Mouse (Mus musculus) kidney, embryonic 16.5 days (tissue): Measurements from ENCODE around the gene Npas2. TPM values are rescaled to one million over a fixed set of nuclear protein-coding genes. Genes with fewer than 3 reads are reported as not detected.

Experiments used
- ATAC-seq: fragments of 200-750 bp; cut with Nextera tagmentation; 2 replicates; pipeline ENCODE4 v1.8.0; 2017; ENCODE audit warnings: moderate TSS enrichment; ENCODE audit not compliant: low FRiP score, low TSS enrichment
- H3K27ac ChIP-seq: fragments of 300-500 bp; sonication (generic); 2 replicates; pipeline ENCODE4 v1.5.1; 2014; ENCODE audit warnings: low read length
- H3K27me3 ChIP-seq: fragments of 300-500 bp; sonication (generic); 2 replicates; pipeline ENCODE4 v1.6.1; 2014; ENCODE audit warnings: low read length, control low read depth, mixed read lengths; ENCODE audit not compliant: insufficient read depth
- H3K36me3 ChIP-seq: fragments of 300-500 bp; sonication (generic); 2 replicates; pipeline ENCODE4 v1.6.1; 2014; ENCODE audit warnings: low read length, control low read depth, mixed read lengths; ENCODE audit not compliant: insufficient read depth
- H3K4me1 ChIP-seq: fragments of 300-500 bp; sonication (generic); 2 replicates; pipeline ENCODE4 v1.6.1; 2014; ENCODE audit warnings: low read length, control low read depth, mixed read lengths; ENCODE audit not compliant: insufficient read depth
- H3K4me2 ChIP-seq: fragments of 300-500 bp; sonication (generic); replicated peaks from 2 replicates; pipeline ENCODE4 v1.6.1; 2014; ENCODE audit warnings: low read depth, low read length
- H3K4me3 ChIP-seq: fragments of 300-500 bp; sonication (generic); 2 replicates; pipeline ENCODE4 v1.5.1; 2014; ENCODE audit warnings: mild to moderate bottlenecking, low read length
- H3K9ac ChIP-seq: fragments of 300-500 bp; sonication (generic); replicated peaks from 2 replicates; pipeline ENCODE4 v1.6.1; 2014; ENCODE audit warnings: low read length
- H3K9me3 ChIP-seq: fragments of 300-500 bp; sonication (generic); 2 replicates; pipeline ENCODE4 v1.6.1; 2016; ENCODE audit warnings: low read length, control low read depth
- WGBS: fragments of 180-500 bp; shearing (Covaris S2); extraction: QIAGEN DNeasy Blood & Tissue Kit; methylation state at CpG from one replicate; pipeline ENCODE4 v1.1.7; 2014; 5-methylcytosine and 5-hydroxymethylcytosine counted together
- polyA plus RNA-seq: library from polyadenylated mRNA; unstranded; fragments of >200 nt; fragmentation: Nextera tagmentation; extraction: Ambion mirVana; gene quantifications from 2 replicates; pipeline ENCODE4 v1.2.1, GENCODE M21; 2015

The Npas2 gene
- polyA plus RNA-seq, 1 experiment from 2014 or later: 0.69 TPM

DNA sequence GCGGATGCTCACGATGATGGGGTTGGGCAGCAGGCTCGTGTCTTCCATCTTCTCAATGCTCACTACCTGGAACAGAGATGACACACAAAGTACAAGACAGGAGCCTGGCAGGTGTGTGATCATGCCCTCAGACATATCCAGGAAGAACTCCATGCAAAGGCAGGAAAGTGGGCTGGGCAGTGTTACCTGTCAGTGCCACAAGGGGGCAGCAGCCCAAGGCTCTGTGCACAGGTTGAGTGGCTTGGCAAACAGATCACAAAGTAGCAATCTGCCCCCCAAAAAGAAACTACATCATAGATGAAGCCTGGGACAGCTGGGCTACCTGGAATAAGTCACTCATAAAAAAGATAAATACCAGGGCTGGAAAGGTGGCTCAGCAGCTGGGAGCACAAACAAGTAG lies 198.7 kb downstream of the Npas2 start:
- Histone ChIP-seq H3K9ac (no peak overlapping the region), H3K9me3 (peaks cover under 1% of the 10 kb centered on the region; the same call in 1 of the 2 replicates), H3K27me3 (no peaks in the 10 kb centered on the region), H3K4me1 (no peaks in the 10 kb centered on the region), H3K36me3 (peaks cover 1% of the 10 kb centered on the region; the same call in 1 of the 2 replicates), H3K4me3 (no peak overlapping the region), H3K4me2 (no peak overlapping the region), H3K27ac (no peak overlapping the region)
- 59% methylated on average over 3 of the region's 3 CpGs for WGBS
- ATAC-seq: no peak

DNA sequence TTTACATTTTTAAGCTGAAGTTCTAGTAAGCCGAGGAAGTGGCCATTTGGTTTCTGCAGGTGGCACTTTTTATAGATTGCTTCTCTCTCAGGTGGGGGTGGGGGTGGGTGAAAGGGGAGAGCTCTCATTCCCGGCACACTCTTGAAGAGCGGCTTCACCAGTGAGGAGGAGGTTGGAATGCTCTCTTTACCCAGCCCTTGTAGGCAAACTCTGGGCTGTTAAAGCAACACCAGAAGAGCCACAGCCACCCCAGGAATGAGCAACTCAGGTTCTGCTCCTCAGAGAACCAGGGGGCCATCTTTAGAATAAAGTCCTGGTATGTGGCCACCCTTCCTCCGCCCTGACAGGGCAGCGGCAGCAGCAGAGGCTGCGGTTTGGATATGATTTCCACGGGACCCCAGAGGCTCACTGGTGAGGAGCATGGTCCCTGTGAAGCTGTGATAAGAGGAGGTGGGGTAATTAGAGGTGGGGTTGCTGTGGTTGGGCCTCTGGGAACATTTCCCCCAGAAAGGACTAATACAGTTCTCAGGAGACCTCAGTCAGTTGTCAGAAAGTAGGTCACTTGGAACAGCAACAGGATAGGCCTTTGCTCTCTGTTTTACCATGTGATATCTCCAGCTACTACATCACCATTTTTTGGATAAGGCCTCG lies 199.8 kb downstream of the Npas2 start:
- Histone ChIP-seq H3K27ac (no peak overlapping the region), H3K4me3 (no peak overlapping the region), H3K9ac (no peak overlapping the region), H3K27me3 (no peaks in the 10 kb centered on the region), H3K9me3 (peaks cover 4% of the 10 kb centered on the region; the same call in 1 of the 2 replicates), H3K4me1 (no peaks in the 10 kb centered on the region), H3K36me3 (peaks cover 8% of the 10 kb centered on the region; the same call in 1 of the 2 replicates), H3K4me2 (no peak overlapping the region)
- no peak for ATAC-seq
- WGBS: 80% methylated on average over 8 of the region's 8 CpGs

DNA sequence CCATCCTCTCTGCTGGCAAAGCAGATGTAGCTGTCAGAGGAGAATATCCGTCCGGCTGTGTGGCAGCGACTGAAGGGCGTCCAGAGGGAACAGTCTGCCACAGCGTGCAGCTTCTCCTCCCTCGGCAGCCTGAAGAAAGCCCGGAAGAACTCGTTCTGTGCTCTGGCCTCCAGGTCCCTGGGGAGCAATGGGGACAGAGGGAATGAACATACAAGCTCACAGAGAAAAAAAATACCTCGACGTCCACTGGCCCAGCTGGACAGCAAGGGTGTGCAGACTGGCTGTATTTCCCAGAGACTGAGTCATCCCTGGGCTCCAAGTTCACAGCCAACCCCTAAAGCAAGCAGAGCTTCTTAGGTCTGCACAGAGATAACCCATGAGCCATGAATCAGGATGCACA lies 200.6 kb downstream of the Npas2 start:
- no peaks in the 10 kb centered on the region for H3K4me1 ChIP-seq
- ATAC-seq: no peak
- no peak overlapping the region for H3K9ac ChIP-seq
- no peaks in the 10 kb centered on the region for H3K27me3 ChIP-seq
- H3K4me2 ChIP-seq: no peak overlapping the region
- H3K27ac ChIP-seq: no peak overlapping the region
- H3K36me3 ChIP-seq: peaks cover 8% of the 10 kb centered on the region; the same call in 1 of the 2 replicates
- peaks cover 4% of the 10 kb centered on the region; the same call in 1 of the 2 replicates for H3K9me3 ChIP-seq
- no peak overlapping the region for H3K4me3 ChIP-seq
- WGBS: 44% methylated on average over 10 of the region's 10 CpGs

DNA sequence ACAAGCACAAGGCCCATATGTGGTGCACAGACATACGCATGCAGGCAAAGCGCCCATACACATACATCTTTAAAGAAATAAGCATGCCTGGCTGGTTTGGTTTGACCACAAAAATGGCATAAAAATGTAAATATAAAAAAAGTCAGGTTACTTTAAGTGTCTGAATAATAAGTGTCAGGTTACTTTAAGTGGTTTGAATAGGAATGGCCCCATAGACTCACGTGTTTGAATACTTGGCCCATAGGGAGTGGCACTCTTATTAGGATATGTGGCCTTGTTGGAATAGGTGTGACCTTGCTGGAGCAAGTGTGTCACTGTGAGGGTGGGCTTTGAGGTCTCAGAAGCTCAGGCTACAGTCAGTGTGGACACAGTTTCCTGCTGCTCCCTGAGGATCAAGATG lies 201.1 kb downstream of the Npas2 start:
- H3K9ac ChIP-seq: no peak overlapping the region
- H3K27ac ChIP-seq: no peak overlapping the region
- H3K4me1 ChIP-seq: no peaks in the 10 kb centered on the region
- H3K4me2 ChIP-seq: no peak overlapping the region
- no peak overlapping the region for H3K4me3 ChIP-seq
- no peak for ATAC-seq
- H3K36me3 ChIP-seq: peaks cover 8% of the 10 kb centered on the region; the same call in 1 of the 2 replicates
- 84% methylated on average over 3 of the region's 3 CpGs for WGBS
- H3K9me3 ChIP-seq: peaks cover 4% of the 10 kb centered on the region; the same call in 1 of the 2 replicates
- H3K27me3 ChIP-seq: no peaks in the 10 kb centered on the region

DNA sequence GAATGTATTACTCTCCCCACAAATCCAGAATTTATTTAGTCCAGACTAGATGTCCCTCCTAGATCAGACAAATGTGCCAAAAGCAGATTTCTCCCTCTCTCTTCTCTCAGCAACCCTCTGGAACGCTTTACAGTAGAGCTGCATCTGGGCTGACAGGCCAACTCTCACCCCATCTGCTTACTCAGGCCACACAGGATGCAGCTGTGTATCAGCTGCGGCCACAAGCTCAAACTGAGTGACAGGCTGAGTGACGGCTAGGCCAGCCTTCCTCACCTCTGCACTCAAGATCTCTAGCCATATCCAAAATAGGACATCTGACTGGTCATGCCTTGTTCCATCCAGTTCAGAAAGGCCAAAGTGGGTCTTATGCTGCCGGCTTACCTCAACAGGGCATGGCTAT lies 202.8 kb downstream of the Npas2 start:
- H3K4me3 ChIP-seq: no peak overlapping the region
- ATAC-seq: no peak
- H3K9me3 ChIP-seq: peaks cover 4% of the 10 kb centered on the region; the same call in 1 of the 2 replicates
- WGBS: 73% methylated on average over 4 of the region's 4 CpGs
- H3K9ac ChIP-seq: no peak overlapping the region
- H3K4me1 ChIP-seq: no peaks in the 10 kb centered on the region
- peaks cover 8% of the 10 kb centered on the region; the same call in 1 of the 2 replicates for H3K36me3 ChIP-seq
- no peaks in the 10 kb centered on the region for H3K27me3 ChIP-seq
- no peak overlapping the region for H3K27ac ChIP-seq
- H3K4me2 ChIP-seq: no peak overlapping the region

DNA sequence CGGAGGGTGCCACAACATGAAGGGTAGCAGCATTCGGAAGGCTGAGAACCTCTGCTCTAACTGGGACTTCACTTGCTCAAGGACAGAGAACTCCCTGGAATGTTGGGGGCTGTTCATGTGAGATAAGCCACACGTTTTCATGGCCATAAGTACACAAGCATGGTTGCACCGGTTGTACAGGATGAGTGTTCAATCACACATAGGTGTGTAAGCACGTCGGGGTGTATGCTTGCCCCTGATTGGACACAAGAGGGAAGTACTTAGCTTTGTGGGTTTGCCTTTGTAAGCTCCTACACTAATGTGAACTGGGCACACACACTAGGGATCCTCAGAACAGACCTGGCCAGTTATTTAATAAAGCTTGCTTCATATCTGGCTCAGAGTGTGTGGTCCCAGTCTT lies 204.8 kb downstream of the Npas2 start:
- Histone ChIP-seq H3K27me3 (no peaks in the 10 kb centered on the region), H3K36me3 (peaks cover 15% of the 10 kb centered on the region; the same call in 1 of the 2 replicates), H3K4me1 (no peaks in the 10 kb centered on the region), H3K9me3 (peaks cover 4% of the 10 kb centered on the region; the same call in 1 of the 2 replicates), H3K9ac (no peak overlapping the region), H3K4me2 (no peak overlapping the region), H3K4me3 (no peak overlapping the region), H3K27ac (no peak overlapping the region)
- WGBS: 87% methylated on average over 6 of the region's 6 CpGs
- ATAC-seq: no peak

DNA sequence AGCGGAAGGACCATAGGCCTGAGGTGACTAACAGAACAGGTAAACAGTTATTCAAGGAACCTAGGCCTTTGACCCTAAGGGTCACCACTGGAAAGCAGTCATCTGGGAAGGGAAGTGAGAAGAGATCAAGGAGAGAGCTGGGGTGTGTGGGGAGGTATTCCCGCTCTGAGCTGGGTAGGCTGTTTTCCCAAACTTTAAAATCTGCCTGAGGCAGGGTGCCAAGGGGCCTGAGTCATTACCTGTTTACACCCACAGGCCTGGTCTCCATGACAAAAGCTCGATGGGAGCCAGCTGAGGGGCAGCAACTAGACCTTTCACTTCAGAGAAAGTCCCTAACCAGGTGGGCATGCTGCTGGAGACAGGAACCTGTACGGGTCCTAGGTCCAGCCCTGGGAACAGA lies 205.7 kb downstream of the Npas2 start:
- no peak overlapping the region for H3K4me3 ChIP-seq
- H3K27ac ChIP-seq: no peak overlapping the region

DNA sequence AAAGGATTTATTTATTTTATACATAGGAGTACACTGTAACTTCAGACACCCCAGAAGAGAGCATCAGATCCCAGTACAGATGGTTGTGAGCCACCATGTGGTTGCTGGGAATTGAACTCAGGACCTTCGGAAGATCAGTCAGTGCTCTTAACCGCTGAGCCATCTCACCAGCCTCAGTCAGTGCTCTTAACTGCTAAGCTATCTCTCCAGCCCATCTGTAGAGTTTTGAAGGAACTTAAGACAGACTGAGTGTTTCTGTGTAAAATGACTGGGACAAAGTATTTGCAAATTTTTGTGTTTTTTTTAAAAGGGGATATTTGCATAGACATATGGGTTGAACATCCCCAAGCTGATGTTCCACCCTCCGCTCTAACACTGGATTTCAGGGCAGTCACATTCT lies 206.6 kb downstream of the Npas2 start:
- Histone ChIP-seq H3K27ac (no peak overlapping the region), H3K27me3 (no peaks in the 10 kb centered on the region), H3K9me3 (peaks cover 4% of the 10 kb centered on the region; the same call in 1 of the 2 replicates), H3K4me1 (no peaks in the 10 kb centered on the region), H3K4me3 (no peak overlapping the region), H3K9ac (no peak overlapping the region), H3K4me2 (no peak overlapping the region), H3K36me3 (peaks cover 15% of the 10 kb centered on the region; the same call in 1 of the 2 replicates)
- WGBS: 91% methylated on average over 3 of the region's 3 CpGs
- ATAC-seq: no peak

More for the DNA sequence above, 205.7 kb downstream of the Npas2 start:
- ATAC-seq: no peak
- 63% methylated on average over 4 of the region's 4 CpGs for WGBS
- Histone ChIP-seq H3K36me3 (peaks cover 15% of the 10 kb centered on the region; the same call in 1 of the 2 replicates), H3K9me3 (peaks cover 4% of the 10 kb centered on the region; the same call in 1 of the 2 replicates), H3K4me1 (no peaks in the 10 kb centered on the region), H3K27me3 (no peaks in the 10 kb centered on the region), H3K4me2 (no peak overlapping the region), H3K9ac (no peak overlapping the region)

DNA sequence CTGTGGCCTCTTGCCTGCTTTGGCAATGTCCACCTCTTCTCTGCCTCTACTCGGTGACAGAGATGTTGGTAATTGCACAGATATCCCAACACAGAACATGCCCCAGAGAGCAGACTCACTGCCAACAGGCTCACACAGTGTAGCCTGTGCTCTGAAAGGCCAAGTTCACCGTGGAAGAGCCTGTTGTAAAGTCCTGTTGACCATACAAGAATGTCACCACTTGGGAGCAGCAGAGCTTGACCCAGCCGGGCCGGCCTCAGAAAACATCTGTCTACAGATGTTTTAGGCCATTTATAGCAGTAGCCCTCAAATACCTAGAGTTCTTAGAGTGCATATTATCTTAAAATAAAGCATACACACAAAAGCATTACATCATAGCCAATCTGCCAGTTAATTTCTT lies 213.6 kb downstream of the Npas2 start:
- no peak overlapping the region for H3K9ac ChIP-seq
- no peaks in the 10 kb centered on the region for H3K27me3 ChIP-seq
- H3K4me2 ChIP-seq: no peak overlapping the region
- H3K27ac ChIP-seq: no peak overlapping the region
- ATAC-seq: no peak
- peaks cover 7% of the 10 kb centered on the region; the same call in 1 of the 2 replicates for H3K36me3 ChIP-seq
- H3K9me3 ChIP-seq: no peaks in the 10 kb centered on the region
- 57% methylated on average over 4 of the region's 4 CpGs for WGBS
- H3K4me3 ChIP-seq: no peak overlapping the region
- H3K4me1 ChIP-seq: peaks cover 14% of the 10 kb centered on the region; the same call in 1 of the 2 replicates

DNA sequence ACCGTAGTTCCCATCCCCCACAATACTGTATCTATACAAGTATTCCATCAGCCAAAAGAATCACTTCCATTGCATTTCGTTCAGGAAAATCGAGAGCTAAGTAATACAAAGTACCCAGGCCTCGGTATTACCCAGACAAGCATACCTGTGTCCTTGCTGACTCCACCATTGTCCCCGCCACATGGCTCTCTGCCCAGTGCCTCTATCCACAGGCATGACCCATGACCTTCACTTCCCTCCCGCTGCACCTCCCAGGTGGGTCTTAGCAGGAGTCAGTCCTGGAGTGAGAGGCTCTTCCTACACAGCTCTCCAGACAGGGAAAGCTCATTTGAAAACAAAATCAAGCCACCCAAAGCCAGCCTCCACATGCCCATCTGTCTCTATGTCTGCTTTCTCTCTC lies 214.6 kb downstream of the Npas2 start:
- 83% methylated on average over 6 of the region's 6 CpGs for WGBS
- H3K27ac ChIP-seq: no peak overlapping the region
- no peaks in the 10 kb centered on the region for H3K9me3 ChIP-seq
- no peak overlapping the region for H3K4me2 ChIP-seq
- H3K9ac ChIP-seq: no peak overlapping the region
- no peaks in the 10 kb centered on the region for H3K27me3 ChIP-seq
- H3K4me3 ChIP-seq: no peak overlapping the region
- no peak for ATAC-seq
- peaks cover 14% of the 10 kb centered on the region; the same call in 1 of the 2 replicates for H3K4me1 ChIP-seq
- H3K36me3 ChIP-seq: no peaks in the 10 kb centered on the region
